Mouse (Mus musculus): ENCODE measurements around the gene Gp9. TPM values are rescaled to one million over a fixed set of nuclear protein-coding genes. Genes with fewer than 3 reads are reported as not detected.

The Gp9 gene
- polyA plus RNA-seq, 1 experiment from 2014 or later: 3.4 TPM

DNA sequence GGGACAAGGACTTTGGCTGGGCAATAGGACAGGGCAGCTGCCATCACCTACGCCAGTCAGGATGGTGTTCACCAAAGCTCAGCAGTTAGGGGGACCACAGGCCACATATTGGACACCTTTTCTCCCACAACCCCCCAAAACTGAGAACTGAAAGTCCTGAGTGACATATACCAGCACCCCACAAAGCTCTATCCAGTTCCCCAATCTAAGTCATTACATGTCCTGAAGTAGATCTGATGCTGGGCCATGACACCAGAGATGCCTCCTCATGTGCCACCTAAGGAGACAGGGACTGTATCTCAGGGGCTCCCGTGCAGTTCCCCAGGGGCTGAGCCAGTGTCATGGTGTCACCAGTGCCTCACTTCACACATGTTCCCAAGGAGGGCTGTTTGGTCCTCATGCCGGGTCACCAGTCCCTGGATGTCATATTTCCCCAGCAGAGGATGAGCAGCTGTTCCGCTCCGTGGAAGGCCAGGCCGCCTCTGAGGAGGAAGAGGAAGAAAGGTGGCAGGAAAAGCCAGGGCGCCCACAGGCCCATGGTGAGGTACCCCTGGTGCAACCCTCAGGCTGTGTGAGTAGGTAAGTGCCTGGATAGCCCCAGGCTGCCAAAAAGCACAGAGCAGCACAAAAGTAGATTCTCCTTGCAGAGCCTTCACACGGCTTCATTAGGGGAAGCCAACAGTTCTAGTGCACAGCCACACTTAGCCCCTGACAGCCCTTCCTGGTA is 27.5 kb upstream of the Gp9 start:
- H3K4me2 ChIP-seq (ENCODE audit: low read length): no peak overlapping the region
- ATAC-seq (ENCODE audit: insufficient number of reproducible peaks, insufficient read depth, low FRiP score, low read depth): no peak
- 77% methylated on average over 8 of the region's 8 CpGs for WGBS
- no peak overlapping the region for H3K27ac ChIP-seq (replicated peaks in 1 of 2; ENCODE audit: control insufficient read depth in 1 of 2, insufficient read depth in 1 of 2, low read depth in 2 of 2, low read length in 2 of 2)
- H3K27me3 ChIP-seq (ENCODE audit: control insufficient read depth, insufficient read depth, low read length): no peaks in the 10 kb centered on the region
- no peak overlapping the region for H3K9ac ChIP-seq (ENCODE audit: low read length)
- no peaks in the 10 kb centered on the region for H3K9me3 ChIP-seq (ENCODE audit: control insufficient read depth, low read length)
- H3K4me3 ChIP-seq (ENCODE audit: control insufficient read depth in 1 of 2, insufficient read depth in 1 of 2, low read depth in 1 of 2, low read length in 2 of 2): no peak overlapping the region
- H3K36me3 ChIP-seq (ENCODE audit: control insufficient read depth, insufficient read depth, low read length): no peaks in the 10 kb centered on the region
- H3K4me1 ChIP-seq (ENCODE audit: control insufficient read depth in 2 of 2, insufficient read depth in 2 of 2, low read length in 2 of 2): peaks cover 2 to 6% of the 10 kb centered on the region in 2 experiments; a peak in 1 of 4 replicates

DNA sequence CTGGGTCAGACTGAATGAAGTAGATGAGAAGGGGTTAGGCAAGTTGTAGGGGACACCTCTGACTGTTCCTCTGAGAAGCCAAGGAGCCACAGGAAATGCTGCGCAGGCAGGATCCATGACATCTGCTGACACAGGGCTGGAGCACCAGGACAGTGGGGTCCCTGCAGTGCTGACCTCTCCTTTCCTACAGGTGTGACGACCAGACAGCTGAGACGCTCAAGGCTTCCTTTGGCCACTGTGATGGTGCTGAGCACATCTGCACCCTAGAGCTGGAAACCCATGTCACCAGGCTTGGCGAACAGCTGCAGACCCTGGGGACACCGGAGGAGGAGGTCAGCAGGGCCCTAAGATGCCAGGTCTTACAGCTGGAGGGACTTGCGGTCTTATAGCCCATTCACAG is 26.3 kb upstream of the Gp9 start:
- WGBS: 87% methylated on average over 6 of the region's 6 CpGs
- no peak for ATAC-seq (ENCODE audit: insufficient number of reproducible peaks, insufficient read depth, low FRiP score, low read depth)
- Histone ChIP-seq H3K4me3 (ENCODE audit: control insufficient read depth in 1 of 2, insufficient read depth in 1 of 2, low read depth in 1 of 2, low read length in 2 of 2) (no peak overlapping the region), H3K9ac (ENCODE audit: low read length) (no peak overlapping the region), H3K4me2 (ENCODE audit: low read length) (no peak overlapping the region), H3K27me3 (ENCODE audit: control insufficient read depth, insufficient read depth, low read length) (no peaks in the 10 kb centered on the region), H3K9me3 (ENCODE audit: control insufficient read depth, low read length) (no peaks in the 10 kb centered on the region), H3K27ac (replicated peaks in 1 of 2; ENCODE audit: control insufficient read depth in 1 of 2, insufficient read depth in 1 of 2, low read depth in 2 of 2, low read length in 2 of 2) (no peak overlapping the region), H3K4me1 (ENCODE audit: control insufficient read depth in 2 of 2, insufficient read depth in 2 of 2, low read length in 2 of 2) (peaks cover 2 to 6% of the 10 kb centered on the region in 2 experiments; a peak in 1 of 4 replicates), H3K36me3 (ENCODE audit: control insufficient read depth, insufficient read depth, low read length) (no peaks in the 10 kb centered on the region)

DNA sequence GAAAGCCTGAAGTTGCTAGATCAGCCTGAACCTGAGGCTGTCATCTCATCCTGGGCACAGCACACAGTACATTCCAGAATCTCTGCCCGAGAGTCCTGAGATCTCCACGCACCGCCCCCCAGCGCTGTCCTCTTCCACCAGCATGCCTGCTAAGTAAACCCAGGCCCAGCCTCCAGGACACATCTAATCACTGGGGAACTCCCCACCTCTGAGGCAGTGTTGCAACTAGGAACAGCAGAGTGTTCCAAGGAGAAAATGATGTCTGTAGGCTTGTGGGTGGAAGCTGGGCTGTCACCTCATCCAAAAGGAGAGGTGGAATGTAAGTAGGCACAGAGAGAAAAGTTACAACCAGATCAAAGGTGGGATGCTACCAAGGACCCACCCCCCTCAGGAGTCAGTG is 22.7 kb upstream of the Gp9 start:
- no peak for ATAC-seq (ENCODE audit: insufficient number of reproducible peaks, insufficient read depth, low FRiP score, low read depth)
- H3K9me3 ChIP-seq (ENCODE audit: control insufficient read depth, low read length): no peaks in the 10 kb centered on the region
- H3K4me3 ChIP-seq (ENCODE audit: control insufficient read depth in 1 of 2, insufficient read depth in 1 of 2, low read depth in 1 of 2, low read length in 2 of 2): no peak overlapping the region
- H3K27ac ChIP-seq (replicated peaks in 1 of 2; ENCODE audit: control insufficient read depth in 1 of 2, insufficient read depth in 1 of 2, low read depth in 2 of 2, low read length in 2 of 2): no peak overlapping the region
- no peaks in the 10 kb centered on the region for H3K27me3 ChIP-seq (ENCODE audit: control insufficient read depth, insufficient read depth, low read length)
- H3K36me3 ChIP-seq (ENCODE audit: control insufficient read depth, insufficient read depth, low read length): no peaks in the 10 kb centered on the region
- no peak overlapping the region for H3K9ac ChIP-seq (ENCODE audit: low read length)
- no peaks in the 10 kb centered on the region for H3K4me1 ChIP-seq (ENCODE audit: control insufficient read depth in 2 of 2, insufficient read depth in 2 of 2, low read length in 2 of 2)
- 77% methylated on average over 4 of the region's 4 CpGs for WGBS
- H3K4me2 ChIP-seq (ENCODE audit: low read length): no peak overlapping the region

DNA sequence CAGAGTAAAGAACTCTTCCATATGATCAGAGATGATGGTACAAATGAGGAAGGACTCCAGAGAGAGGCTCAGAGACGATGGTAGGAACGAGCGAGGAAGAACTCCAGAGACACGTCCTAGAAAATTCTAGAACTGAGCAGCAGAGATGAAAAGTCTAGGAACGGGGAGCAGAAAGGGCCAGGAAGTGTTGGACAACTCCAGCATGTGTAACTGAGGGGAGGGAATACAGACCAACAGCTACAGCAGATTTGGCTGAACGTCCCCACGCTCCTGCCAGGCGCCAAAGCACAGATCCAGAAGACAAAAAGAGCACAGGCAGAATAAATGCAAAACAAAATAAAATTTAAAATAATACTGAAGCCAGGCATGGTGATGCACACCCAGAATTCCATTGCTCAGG is 21.0 kb upstream of the Gp9 start:
- Histone ChIP-seq H3K4me1 (ENCODE audit: control insufficient read depth in 2 of 2, insufficient read depth in 2 of 2, low read length in 2 of 2) (no peaks in the 10 kb centered on the region), H3K9me3 (ENCODE audit: control insufficient read depth, low read length) (no peaks in the 10 kb centered on the region), H3K27ac (replicated peaks in 1 of 2; ENCODE audit: control insufficient read depth in 1 of 2, insufficient read depth in 1 of 2, low read depth in 2 of 2, low read length in 2 of 2) (no peak overlapping the region), H3K9ac (ENCODE audit: low read length) (no peak overlapping the region), H3K4me2 (ENCODE audit: low read length) (no peak overlapping the region), H3K27me3 (ENCODE audit: control insufficient read depth, insufficient read depth, low read length) (no peaks in the 10 kb centered on the region), H3K36me3 (ENCODE audit: control insufficient read depth, insufficient read depth, low read length) (no peaks in the 10 kb centered on the region), H3K4me3 (ENCODE audit: control insufficient read depth in 1 of 2, insufficient read depth in 1 of 2, low read depth in 1 of 2, low read length in 2 of 2) (no peak overlapping the region)
- ATAC-seq (ENCODE audit: insufficient number of reproducible peaks, insufficient read depth, low FRiP score, low read depth): no peak
- WGBS: 83% methylated on average over 8 of the region's 8 CpGs

DNA sequence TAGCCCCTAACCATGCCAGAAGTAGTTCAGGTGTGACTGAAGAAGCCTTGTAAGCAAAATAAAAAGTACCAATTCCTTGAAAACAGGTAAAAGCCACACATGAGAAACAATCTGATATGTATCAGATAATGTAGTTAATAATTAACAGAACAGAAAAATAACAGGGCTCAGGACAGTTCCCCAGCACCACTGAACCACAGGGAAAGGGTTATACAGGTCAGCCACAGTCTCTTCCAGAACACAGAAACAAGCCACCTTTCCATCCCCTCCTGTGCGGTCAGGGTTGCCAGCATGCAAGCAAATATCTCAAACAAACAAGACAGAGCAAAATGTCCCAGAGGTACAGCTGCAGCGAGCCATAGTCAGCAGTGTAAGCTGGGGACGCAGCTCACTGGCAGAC is 18.5 kb upstream of the Gp9 start:
- Histone ChIP-seq H3K9ac (ENCODE audit: low read length) (no peak overlapping the region), H3K4me1 (ENCODE audit: control insufficient read depth in 2 of 2, insufficient read depth in 2 of 2, low read length in 2 of 2) (no peaks in the 10 kb centered on the region), H3K27me3 (ENCODE audit: control insufficient read depth, insufficient read depth, low read length) (no peaks in the 10 kb centered on the region), H3K4me3 (ENCODE audit: control insufficient read depth in 1 of 2, insufficient read depth in 1 of 2, low read depth in 1 of 2, low read length in 2 of 2) (no peak overlapping the region), H3K9me3 (ENCODE audit: control insufficient read depth, low read length) (no peaks in the 10 kb centered on the region), H3K36me3 (ENCODE audit: control insufficient read depth, insufficient read depth, low read length) (no peaks in the 10 kb centered on the region), H3K27ac (replicated peaks in 1 of 2; ENCODE audit: control insufficient read depth in 1 of 2, insufficient read depth in 1 of 2, low read depth in 2 of 2, low read length in 2 of 2) (no peak overlapping the region), H3K4me2 (ENCODE audit: low read length) (no peak overlapping the region)
- no peak for ATAC-seq (ENCODE audit: insufficient number of reproducible peaks, insufficient read depth, low FRiP score, low read depth)
- WGBS: 63% methylated on average over 3 of the region's 3 CpGs

DNA sequence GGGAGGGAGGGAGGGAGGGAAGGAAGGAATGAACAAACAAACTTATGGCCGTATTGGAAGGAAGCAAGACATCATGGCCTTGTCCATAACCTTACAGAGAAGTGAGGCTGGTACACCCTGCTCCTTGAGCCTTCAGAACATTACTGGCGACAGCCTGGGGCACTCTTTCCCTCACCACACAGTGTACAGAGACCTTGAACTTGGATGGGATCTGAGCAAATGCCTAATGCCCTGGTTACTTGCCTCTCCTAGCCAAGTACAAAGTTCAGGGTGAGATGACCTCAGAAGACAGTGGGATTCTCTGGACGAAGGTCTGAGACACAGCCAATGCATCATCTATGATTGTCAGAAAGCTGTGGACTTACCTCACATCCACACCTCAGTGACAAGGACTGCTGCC is 18.0 kb upstream of the Gp9 start:
- no peak for ATAC-seq (ENCODE audit: insufficient number of reproducible peaks, insufficient read depth, low FRiP score, low read depth)

DNA sequence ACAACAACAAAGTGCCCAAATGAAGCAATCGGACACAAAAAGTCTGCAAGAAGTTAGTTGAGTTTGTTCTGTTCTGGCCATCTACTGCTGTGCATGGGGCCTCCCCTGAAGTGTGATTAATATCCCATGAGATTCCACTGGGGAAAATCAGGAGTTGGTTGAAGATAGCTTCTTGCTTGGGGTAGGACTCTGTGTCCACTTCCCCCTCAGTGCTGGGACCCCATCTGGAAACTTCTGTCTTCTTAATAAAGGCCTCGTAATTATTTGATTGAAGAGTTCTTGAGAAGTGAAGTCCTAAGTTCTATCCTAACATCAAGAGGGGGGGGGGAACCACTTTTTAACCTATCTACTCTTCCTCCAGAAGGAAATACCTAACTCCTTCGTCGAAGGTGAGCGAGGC is 15.7 kb upstream of the Gp9 start:
- Histone ChIP-seq H3K9me3 (ENCODE audit: control insufficient read depth, low read length) (no peaks in the 10 kb centered on the region), H3K27me3 (ENCODE audit: control insufficient read depth, insufficient read depth, low read length) (no peaks in the 10 kb centered on the region), H3K36me3 (ENCODE audit: control insufficient read depth, insufficient read depth, low read length) (no peaks in the 10 kb centered on the region), H3K27ac (replicated peaks in 1 of 2; ENCODE audit: control insufficient read depth in 1 of 2, insufficient read depth in 1 of 2, low read depth in 2 of 2, low read length in 2 of 2) (no peak overlapping the region), H3K4me2 (ENCODE audit: low read length) (no peak overlapping the region), H3K4me1 (ENCODE audit: control insufficient read depth in 2 of 2, insufficient read depth in 2 of 2, low read length in 2 of 2) (no peaks in the 10 kb centered on the region), H3K4me3 (ENCODE audit: control insufficient read depth in 1 of 2, insufficient read depth in 1 of 2, low read depth in 1 of 2, low read length in 2 of 2) (no peak overlapping the region), H3K9ac (ENCODE audit: low read length) (no peak overlapping the region)
- WGBS: 80% methylated on average over 5 of the region's 5 CpGs
- no peak for ATAC-seq (ENCODE audit: insufficient number of reproducible peaks, insufficient read depth, low FRiP score, low read depth)

More for the DNA sequence above, 18.0 kb upstream of the Gp9 start:
- Histone ChIP-seq H3K9ac (ENCODE audit: low read length) (no peak overlapping the region), H3K9me3 (ENCODE audit: control insufficient read depth, low read length) (no peaks in the 10 kb centered on the region), H3K36me3 (ENCODE audit: control insufficient read depth, insufficient read depth, low read length) (no peaks in the 10 kb centered on the region), H3K4me1 (ENCODE audit: control insufficient read depth in 2 of 2, insufficient read depth in 2 of 2, low read length in 2 of 2) (no peaks in the 10 kb centered on the region), H3K4me3 (ENCODE audit: control insufficient read depth in 1 of 2, insufficient read depth in 1 of 2, low read depth in 1 of 2, low read length in 2 of 2) (no peak overlapping the region), H3K4me2 (ENCODE audit: low read length) (no peak overlapping the region), H3K27ac (replicated peaks in 1 of 2; ENCODE audit: control insufficient read depth in 1 of 2, insufficient read depth in 1 of 2, low read depth in 2 of 2, low read length in 2 of 2) (no peak overlapping the region), H3K27me3 (ENCODE audit: control insufficient read depth, insufficient read depth, low read length) (no peaks in the 10 kb centered on the region)
- WGBS: 54% methylated on average over 3 of the region's 3 CpGs
